Mouse (Mus musculus) v-Abl transformed pro-B cells (cell line): ENCODE results near the gene B3galt1.

Source experiments
- in situ Hi-C, 2 experiments: fragments of 400-800 bp; cut with MboI; formaldehyde crosslinking; loops; one replicate each; pipeline ENCODE4 v1.15.1; 2025; ENCODE audit not compliant: unreplicated experiment in 2 of 2

B3galt1 gene

GRCm38 (mm10) chr2:67677697-67678096 is 112.0 kb downstream of the B3galt1 start:
- in situ Hi-C loops: no loop called here

GRCm38 (mm10) chr2:67724249-67724648 is 158.6 kb downstream of the B3galt1 start:
- in situ Hi-C loops: no loop called here

- in situ Hi-C loops: no loop called here
These were observed 165.1 kb downstream of the B3galt1 start for GRCm38 (mm10) chr2:67730771-67731170.

GRCm38 (mm10) chr2:67751585-67751984 is 185.9 kb downstream of the B3galt1 start:
- in situ Hi-C loops: no loop called here

GRCm38 (mm10) chr2:67756507-67756906 is 190.8 kb downstream of the B3galt1 start:
- in situ Hi-C loops: no loop called here

GRCm38 (mm10) chr2:67787536-67787935 is 221.9 kb downstream of the B3galt1 start:
- in situ Hi-C loops: no loop called here

- in situ Hi-C loops: no loop called here
These were observed 231.9 kb downstream of the B3galt1 start for GRCm38 (mm10) chr2:67797561-67797960.

- in situ Hi-C loops: no loop called here
These were observed 234.3 kb downstream of the B3galt1 start for GRCm38 (mm10) chr2:67799981-67800380.

- in situ Hi-C loops: no loop called here
These were observed 250.5 kb downstream of the B3galt1 start for GRCm38 (mm10) chr2:67816149-67816548.

- in situ Hi-C loops: no loop called here
These were observed 252.3 kb downstream of the B3galt1 start for GRCm38 (mm10) chr2:67818014-67818413.

- in situ Hi-C loops: no loop called here
These were observed 256.7 kb downstream of the B3galt1 start for GRCm38 (mm10) chr2:67822360-67822759.

GRCm38 (mm10) chr2:67827697-67828096 is 262.0 kb downstream of the B3galt1 start:
- in situ Hi-C loops: no loop called here

- in situ Hi-C loops: no loop called here
These were observed 263.6 kb downstream of the B3galt1 start for GRCm38 (mm10) chr2:67829055-67829915.

- in situ Hi-C loops: no loop called here
These were observed 282.1 kb downstream of the B3galt1 start for GRCm38 (mm10) chr2:67847806-67848205.

- in situ Hi-C loops: no loop called here
These were observed 285.1 kb downstream of the B3galt1 start for GRCm38 (mm10) chr2:67850725-67851124.

GRCm38 (mm10) chr2:67858340-67858739 is 292.7 kb downstream of the B3galt1 start:
- in situ Hi-C loops: no loop called here

GRCm38 (mm10) chr2:67859004-67859403 is 293.3 kb downstream of the B3galt1 start:
- in situ Hi-C loops: no loop called here

- in situ Hi-C loops: no loop called here
These were observed 307.7 kb downstream of the B3galt1 start for GRCm38 (mm10) chr2:67873368-67873767.

GRCm38 (mm10) chr2:67879836-67880235 is 314.2 kb downstream of the B3galt1 start:
- in situ Hi-C loops: no loop called here

- in situ Hi-C loops: no loop called here
These were observed 316.1 kb downstream of the B3galt1 start for GRCm38 (mm10) chr2:67881713-67882281.

GRCm38 (mm10) chr2:67897956-67898689 is 332.5 kb downstream of the B3galt1 start:
- in situ Hi-C loops: no loop called here
